Comparison of ENCODE assay signal across 9 mouse cellular contexts in the genomic region with DNA sequence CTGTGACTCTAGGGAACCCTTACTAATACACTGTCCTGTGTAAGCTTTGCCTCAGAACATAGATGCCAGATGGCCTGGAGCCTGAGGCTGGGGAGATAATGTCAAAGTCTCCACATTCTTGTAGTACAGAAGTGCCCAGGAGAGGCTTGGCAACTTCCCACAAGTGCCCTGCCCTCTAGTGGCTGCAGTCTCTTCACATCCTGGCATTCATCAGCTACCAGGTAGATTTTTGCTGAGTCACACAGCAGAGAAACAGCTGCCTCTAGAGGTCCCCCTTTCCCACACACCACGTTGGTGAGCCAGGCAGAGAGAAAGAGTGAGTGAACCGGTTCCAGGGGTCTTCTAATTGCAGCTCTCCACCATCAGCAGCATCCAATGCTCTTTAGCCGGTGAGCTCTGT. TPM values are rescaled to one million over a fixed set of nuclear protein-coding genes. Genes with fewer than 3 reads are reported as not detected.
A peak's percentile ranks its signal among the peaks of the same experiment; 100 is the strongest.
DNase-seq lines count a peak whose midpoint lies in the region; ATAC-seq and TF ChIP-seq lines count a peak whose summit lies in the region.
"Had no signal": no experiment of that assay in that cellular context is flagged by ENCODE, and none has a peak within 500 bp of the region (broad histone marks: within the 10 kb centered on the region; RNA-seq: fewer than 3 reads in every experiment).

No protein-coding gene starts in this region.

- peak; percentile 67 for DNase-seq in midbrain, embryonic 14.5 days
- peak; percentile 73 for DNase-seq in adrenal gland, postnatal 25 days
- peak; percentile 68 for DNase-seq in embryonic facial prominence, embryonic 14.5 days (ENCODE audit: low spot score)
- peak; percentile 79 for DNase-seq in hindbrain, postnatal 0 days (ENCODE audit: low spot score)
- peak; percentile 77 to 85 for DNase-seq in left cerebral cortex, postnatal 14 days (ENCODE audit: low spot score in 2 of 2)
- peak; percentile 68 for DNase-seq in naive thymus-derived CD4-positive, alpha-beta T cell, adult 2 months (ENCODE audit: low read depth)
- peak; percentile 88 for DNase-seq in thymus, postnatal 4 days

- 20% methylated on average over 3 of the region's 3 CpGs for WGBS in midbrain, embryonic 14.5 days
- 22% methylated on average over 3 of the region's 3 CpGs for WGBS in midbrain, embryonic 16.5 days
- 16% methylated on average over 3 of the region's 3 CpGs for WGBS in embryonic facial prominence, embryonic 14.5 days
- WGBS in hindbrain, postnatal 0 days, result 28% methylated on average over 3 of the region's 3 CpGs

- no peak overlapping the region for H3K9ac ChIP-seq in midbrain, embryonic 14.5 days (replicated peaks; ENCODE audit: low read length)
- H3K9ac ChIP-seq in midbrain, embryonic 16.5 days (ENCODE audit: low read depth, low read length), result no peak overlapping the region
- no peak overlapping the region for H3K9ac ChIP-seq in embryonic facial prominence, embryonic 14.5 days (ENCODE audit: low read depth, low read length)
- H3K9ac ChIP-seq in hindbrain, postnatal 0 days (replicated peaks; ENCODE audit: low read length), result no peak overlapping the region

- intact Hi-C loops in left cerebral cortex, postnatal 14 days (cut with DNase I), result loop anchor here (5.0 kb wide), 2 partner anchors 127 to 542 kb away; a partner anchor contains a TSS

- TF ChIP-seq CTCF in hindbrain, postnatal 0 days (IDR thresholded peaks at IDR 0.05; ENCODE audit: low read depth), result peak; percentile 86

- H3K4me1 ChIP-seq in midbrain, embryonic 14.5 days (ENCODE audit: control insufficient read depth, insufficient read depth, low read length), result no peaks in the 10 kb centered on the region
- no peaks in the 10 kb centered on the region for H3K4me1 ChIP-seq in midbrain, embryonic 16.5 days (ENCODE audit: control insufficient read depth, insufficient read depth, low read length)
- H3K4me1 ChIP-seq in embryonic facial prominence, embryonic 14.5 days (ENCODE audit: control insufficient read depth, insufficient read depth, low read length), result no peaks in the 10 kb centered on the region
- no peaks in the 10 kb centered on the region for H3K4me1 ChIP-seq in hindbrain, postnatal 0 days (ENCODE audit: insufficient read depth, low read length)

- H3K27me3 ChIP-seq in midbrain, embryonic 14.5 days (ENCODE audit: control insufficient read depth, insufficient read depth, low read length), result no peaks in the 10 kb centered on the region
- no peaks in the 10 kb centered on the region for H3K27me3 ChIP-seq in midbrain, embryonic 16.5 days (ENCODE audit: control insufficient read depth, insufficient read depth, low read depth, low read length)
- H3K27me3 ChIP-seq in embryonic facial prominence, embryonic 14.5 days (replicated peaks; ENCODE audit: control insufficient read depth, insufficient read depth, low read length), result peaks cover 3% of the 10 kb centered on the region; the same call in 1 of the 2 replicates
- no peaks in the 10 kb centered on the region for H3K27me3 ChIP-seq in hindbrain, postnatal 0 days (ENCODE audit: insufficient read depth, low read length)

- H3K9me3 ChIP-seq in midbrain, embryonic 14.5 days (ENCODE audit: control insufficient read depth, low read length), result no peaks in the 10 kb centered on the region
- H3K9me3 ChIP-seq in midbrain, embryonic 16.5 days (replicated peaks; ENCODE audit: control insufficient read depth, low read length, poor library complexity, severe bottlenecking), result no peaks in the 10 kb centered on the region
- no peaks in the 10 kb centered on the region for H3K9me3 ChIP-seq in embryonic facial prominence, embryonic 14.5 days (ENCODE audit: control insufficient read depth, low read length)
- H3K9me3 ChIP-seq in hindbrain, postnatal 0 days (ENCODE audit: low read length), result no peaks in the 10 kb centered on the region

- no peak for ATAC-seq in midbrain, embryonic 14.5 days (ENCODE audit: low FRiP score, low TSS enrichment)
- ATAC-seq in midbrain, embryonic 16.5 days, result no peak
- ATAC-seq in embryonic facial prominence, embryonic 14.5 days (ENCODE audit: low read depth), result no peak
- peak; percentile 51; the same call in 1 of the 2 replicates for ATAC-seq in hindbrain, postnatal 0 days

- no peak overlapping the region for H3K4me3 ChIP-seq in midbrain, embryonic 14.5 days (replicated peaks; ENCODE audit: low read depth, low read length)
- no peak overlapping the region for H3K4me3 ChIP-seq in midbrain, embryonic 16.5 days (ENCODE audit: low read depth, low read length)
- H3K4me3 ChIP-seq in embryonic facial prominence, embryonic 14.5 days (ENCODE audit: low read depth, low read length), result no peak overlapping the region
- no peak overlapping the region for H3K4me3 ChIP-seq in hindbrain, postnatal 0 days (ENCODE audit: low read length)

- no peak overlapping the region for H3K27ac ChIP-seq in midbrain, embryonic 14.5 days (replicated peaks; ENCODE audit: low read depth, low read length)
- H3K27ac ChIP-seq in midbrain, embryonic 16.5 days (ENCODE audit: low read length), result no peak overlapping the region
- no peak overlapping the region for H3K27ac ChIP-seq in embryonic facial prominence, embryonic 14.5 days (replicated peaks; ENCODE audit: low read depth, low read length)
- no peak overlapping the region for H3K27ac ChIP-seq in hindbrain, postnatal 0 days

- H3K4me2 ChIP-seq in midbrain, embryonic 14.5 days (ENCODE audit: low read length), result no peak overlapping the region
- no peak overlapping the region for H3K4me2 ChIP-seq in midbrain, embryonic 16.5 days (ENCODE audit: low read length)
- no peak overlapping the region for H3K4me2 ChIP-seq in embryonic facial prominence, embryonic 14.5 days (ENCODE audit: low read depth, low read length)
- H3K4me2 ChIP-seq in hindbrain, postnatal 0 days (ENCODE audit: low read depth, low read length), result no peak overlapping the region

- H3K36me3 ChIP-seq in midbrain, embryonic 14.5 days (ENCODE audit: control insufficient read depth, insufficient read depth, low read length), result no peaks in the 10 kb centered on the region
- H3K36me3 ChIP-seq in midbrain, embryonic 16.5 days (ENCODE audit: control insufficient read depth, insufficient read depth, low read length), result no peaks in the 10 kb centered on the region
- no peaks in the 10 kb centered on the region for H3K36me3 ChIP-seq in embryonic facial prominence, embryonic 14.5 days (ENCODE audit: control insufficient read depth, insufficient read depth, low read length)
- H3K36me3 ChIP-seq in hindbrain, postnatal 0 days (ENCODE audit: insufficient read depth, low read length), result no peaks in the 10 kb centered on the region

RNA-seq across cellular contexts. Expression of a gene that starts 59.8 kb away (rescaled TPM):
- polyA plus RNA-seq in midbrain, embryonic 14.5 days (2014; fragmentation: Nextera tagmentation; extraction: Ambion mirVana), result not detected in 2 replicates
- polyA plus RNA-seq in midbrain, embryonic 16.5 days (2015; fragmentation: Nextera tagmentation; extraction: Ambion mirVana), result not detected in 2 replicates
- not detected in 2 replicates for total RNA-seq in adrenal gland, postnatal 25 days (2021)
- polyA plus RNA-seq in embryonic facial prominence, embryonic 14.5 days (2014; fragmentation: Nextera tagmentation; extraction: Ambion mirVana), result not detected in 2 replicates
- not detected in 2 replicates for total RNA-seq in hindbrain, postnatal 0 days (2014; rRNA removed)
- polyA plus RNA-seq in hindbrain, postnatal 0 days (2015; fragmentation: Nextera tagmentation; extraction: Ambion mirVana), result 0.43 TPM in 1 of 2 replicates, not detected in the other
- under 1 TPM in 1 of 2 experiments, not detected in 1; 0.74 TPM for total RNA-seq in left cerebral cortex, postnatal 14 days (2021)
- polyA plus RNA-seq: stomach, embryonic 14.5 days had no signal
